24 mouse cellular contexts compared by ENCODE assay signal in the genomic region with DNA sequence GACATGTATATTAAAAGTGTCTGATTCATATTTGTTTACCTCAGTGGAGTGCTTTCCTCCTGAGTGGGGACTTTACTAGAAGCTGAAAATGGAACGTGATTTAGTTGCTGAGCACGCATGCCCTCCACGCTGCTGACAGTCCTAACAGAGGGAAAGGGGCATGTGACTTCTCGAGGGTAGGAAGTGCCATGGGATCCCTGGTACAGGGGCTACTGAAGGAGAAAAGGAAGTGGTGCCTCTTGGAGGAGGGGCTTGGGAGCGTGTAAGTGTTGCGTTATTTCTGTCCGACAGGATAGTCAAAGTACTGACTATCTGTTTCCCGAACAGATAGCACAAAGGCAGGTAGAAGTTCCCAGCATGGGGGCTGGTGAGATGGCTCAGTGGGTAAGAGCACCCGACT. TPM values are rescaled to one million over a fixed set of nuclear protein-coding genes. Genes with fewer than 3 reads are reported as not detected.
DNase-seq lines count a peak whose midpoint lies in the region; ATAC-seq and TF ChIP-seq lines count a peak whose summit lies in the region.
"Had no signal": no experiment of that assay in that cellular context is flagged by ENCODE, and none has a peak within 500 bp of the region (broad histone marks: within the 10 kb centered on the region; RNA-seq: fewer than 3 reads in every experiment).

No protein-coding gene starts in this region.

- no peak overlapping the region for H3K9ac ChIP-seq in liver, embryonic 12.5 days
- H3K9ac ChIP-seq in liver, embryonic 11.5 days (ENCODE audit: low read depth, low read length) = no peak overlapping the region
- H3K9ac ChIP-seq in liver, embryonic 14.5 days (replicated peaks) = no peak overlapping the region
- H3K9ac ChIP-seq: hindbrain, embryonic 12.5 days; limb, embryonic 12.5 days; lung, embryonic 14.5 days; midbrain, embryonic 12.5 days had no signal

- DNase-seq in liver, embryonic 11.5 days (ENCODE audit: low spot score) = no peak
- DNase-seq in liver, embryonic 14.5 days (ENCODE audit: low read depth in 3 of 3, low spot score in 3 of 3) = no peak
- no peak for DNase-seq in gastrocnemius, adult 18-20 months (ENCODE audit: low spot score)
- DNase-seq: adrenal gland, postnatal 10 days; cerebellum, adult 9-11 months; gastrocnemius, postnatal 25 days; kidney, postnatal 25 days; lung, embryonic 14.5 days; lung, postnatal 36 days; thymus, postnatal 25 days had no signal

- peak; percentile 33; the same call in 1 of the 2 replicates for ATAC-seq in liver, embryonic 12.5 days
- ATAC-seq in liver, embryonic 11.5 days (replicated peaks; ENCODE audit: low FRiP score) = no peak
- peak; percentile 33; the same call in 1 of the 2 replicates for ATAC-seq in liver, embryonic 14.5 days (ENCODE audit: insufficient read depth)
- ATAC-seq in CD4-positive, CD25-positive, alpha-beta regulatory T cell, adult 4 months = no peak
- ATAC-seq: activated CD4-positive, CD25-positive, alpha-beta regulatory T cell, adult 4 months; forebrain, embryonic 16.5 days; intestine, postnatal 0 days had no signal

- no peak overlapping the region for H3K4me3 ChIP-seq in liver, embryonic 12.5 days
- H3K4me3 ChIP-seq in liver, embryonic 11.5 days (ENCODE audit: low read depth, low read length) = no peak overlapping the region
- H3K4me3 ChIP-seq in bone marrow macrophage, adult 2 months (ENCODE audit: insufficient read depth, low read length) = 0 out of 2 replicates have a peak overlapping the region, but pooled peaks have one; percentile 4
- H3K4me3 ChIP-seq in liver, embryonic 14.5 days (ENCODE audit: insufficient read depth in 1 of 2, low read depth in 2 of 2, low read length in 2 of 2) = no peak overlapping the region
- peak overlapping the region; percentile 50 for H3K4me3 ChIP-seq in megakaryocyte, embryonic 14.5 days (replicated peaks)
- H3K4me3 ChIP-seq: forebrain, embryonic 10.5 days; hindbrain, embryonic 12.5 days; layer of hippocampus, adult 2 months; limb, embryonic 12.5 days; midbrain, embryonic 12.5 days had no signal

- 0 out of 2 replicates have a peak, but pooled peaks cover 6% of the 10 kb centered on the region for H3K36me3 ChIP-seq in liver, embryonic 12.5 days
- no peaks in the 10 kb centered on the region for H3K36me3 ChIP-seq in liver, embryonic 11.5 days (ENCODE audit: control insufficient read depth, insufficient read depth, low read length)
- H3K36me3 ChIP-seq in liver, embryonic 14.5 days (replicated peaks; ENCODE audit: control insufficient read depth, insufficient read depth, low read depth) = no peaks in the 10 kb centered on the region
- H3K36me3 ChIP-seq in megakaryocyte, embryonic 14.5 days (replicated peaks; ENCODE audit: low read length) = peaks cover 91% of the 10 kb centered on the region
- H3K36me3 ChIP-seq: G1E; hindbrain, embryonic 12.5 days had no signal

- no peak for TF ChIP-seq CTCF in bone marrow macrophage, adult 2 months (IDR thresholded peaks at IDR 0.05; ENCODE audit: low read depth, low read length)
- no peak for TF ChIP-seq CTCF in liver, embryonic 14.5 days (IDR thresholded peaks at IDR 0.05; ENCODE audit: low read depth)

- no peak for TF ChIP-seq EP300 in liver, embryonic 14.5 days (IDR thresholded peaks at IDR 0.05; ENCODE audit: low read depth)

- peaks cover 20% of the 10 kb centered on the region for H3K4me1 ChIP-seq in liver, embryonic 12.5 days
- H3K4me1 ChIP-seq in liver, embryonic 11.5 days (replicated peaks; ENCODE audit: control insufficient read depth, insufficient read depth, low read length) = no peaks in the 10 kb centered on the region
- peaks cover 39% of the 10 kb centered on the region for H3K4me1 ChIP-seq in bone marrow macrophage, adult 2 months (ENCODE audit: control insufficient read depth, insufficient read depth, low read length)
- peaks cover 0 to 2% of the 10 kb centered on the region in 2 experiments; a peak in 1 of 4 replicates for H3K4me1 ChIP-seq in liver, embryonic 14.5 days (replicated peaks; ENCODE audit: control insufficient read depth in 2 of 2, insufficient read depth in 2 of 2, low read length in 1 of 2)
- H3K4me1 ChIP-seq in megakaryocyte, embryonic 14.5 days = peaks cover 90% of the 10 kb centered on the region

- no peaks in the 10 kb centered on the region for H3K27me3 ChIP-seq in liver, embryonic 12.5 days (replicated peaks)
- no peaks in the 10 kb centered on the region for H3K27me3 ChIP-seq in liver, embryonic 11.5 days (replicated peaks; ENCODE audit: control insufficient read depth, insufficient read depth, low read length)
- no peaks in the 10 kb centered on the region for H3K27me3 ChIP-seq in liver, embryonic 14.5 days (ENCODE audit: control insufficient read depth, insufficient read depth, low read length)
- H3K27me3 ChIP-seq in megakaryocyte, embryonic 14.5 days (replicated peaks) = no peaks in the 10 kb centered on the region
- H3K27me3 ChIP-seq: CH12.LX; hindbrain, embryonic 12.5 days; limb, embryonic 12.5 days had no signal

- 32% methylated on average over 9 of the region's 9 CpGs for WGBS in liver, embryonic 12.5 days (ENCODE audit: insufficient replicate concordance)
- 61% methylated on average over 9 of the region's 9 CpGs for WGBS in liver, embryonic 11.5 days
- 25% methylated on average over 9 of the region's 9 CpGs for WGBS in liver, embryonic 14.5 days (ENCODE audit: insufficient replicate concordance)

- TF ChIP-seq POLR2A in bone marrow macrophage, adult 2 months (IDR thresholded peaks at IDR 0.05; ENCODE audit: borderline replicate concordance, low read depth, low read length) = no peak

- H3K27ac ChIP-seq in liver, embryonic 12.5 days = no peak overlapping the region
- H3K27ac ChIP-seq in liver, embryonic 11.5 days (ENCODE audit: low read depth, low read length) = no peak overlapping the region
- H3K27ac ChIP-seq in bone marrow macrophage, adult 2 months (ENCODE audit: insufficient read depth, low read depth, low read length) = peak overlapping the region; percentile 86
- no peak overlapping the region for H3K27ac ChIP-seq in liver, embryonic 14.5 days
- H3K27ac ChIP-seq: forebrain, embryonic 10.5 days; hindbrain, embryonic 12.5 days; layer of hippocampus, adult 2 months; limb, embryonic 12.5 days; midbrain, embryonic 12.5 days had no signal

- no peak overlapping the region for H3K4me2 ChIP-seq in liver, embryonic 12.5 days
- H3K4me2 ChIP-seq in liver, embryonic 11.5 days = no peak overlapping the region
- no peak overlapping the region for H3K4me2 ChIP-seq in liver, embryonic 14.5 days (ENCODE audit: low read depth)
- H3K4me2 ChIP-seq: hindbrain, embryonic 12.5 days; limb, embryonic 12.5 days; lung, embryonic 14.5 days; midbrain, embryonic 12.5 days had no signal

- H3K9me3 ChIP-seq in liver, embryonic 12.5 days (replicated peaks) = no peaks in the 10 kb centered on the region
- no peaks in the 10 kb centered on the region for H3K9me3 ChIP-seq in liver, embryonic 11.5 days (ENCODE audit: control insufficient read depth, low read length)
- no peaks in the 10 kb centered on the region for H3K9me3 ChIP-seq in liver, embryonic 14.5 days (ENCODE audit: control insufficient read depth, low read length)
- peaks cover 2% of the 10 kb centered on the region; the same call in 1 of the 2 replicates for H3K9me3 ChIP-seq in megakaryocyte, embryonic 14.5 days
- H3K9me3 ChIP-seq: forebrain, embryonic 10.5 days; hindbrain, embryonic 12.5 days; limb, embryonic 12.5 days; midbrain, embryonic 12.5 days had no signal

RNA-seq across cellular contexts. Expression of a gene that starts 31.5 kb away (rescaled TPM):
- polyA plus RNA-seq in liver, embryonic 12.5 days (2016; fragmentation: Nextera tagmentation; extraction: Ambion mirVana) = 14.7 and 14.8 TPM in 2 replicates
- 28.3 and 30.1 TPM in 2 replicates for polyA plus RNA-seq in liver, embryonic 11.5 days (2014; fragmentation: Nextera tagmentation; extraction: Ambion mirVana)
- 64.0 and 73.0 TPM in 2 replicates for polyA plus RNA-seq in bone marrow macrophage, adult 2 months (2012; ENCODE audit: insufficient read depth, insufficient read length, missing spikeins)
- 3.7 and 4.7 TPM in 2 replicates for polyA plus RNA-seq in liver, embryonic 14.5 days (2012; rRNA removed)
- polyA plus RNA-seq in liver, embryonic 14.5 days (2014; fragmentation: Nextera tagmentation; extraction: Ambion mirVana) = 6.3 and 9.0 TPM in 2 replicates
- polyA plus RNA-seq in megakaryocyte, embryonic 14.5 days (2012; ENCODE audit: insufficient read depth, low replicate concordance) = 2.4 and 10.3 TPM in 2 replicates
- 10 to 100 TPM; 37.9 to 45.8 TPM for total RNA-seq in gastrocnemius, adult 18-20 months (2021)
- 10 to 100 TPM; 34.8 to 54.6 TPM for polyA plus RNA-seq in CD4-positive, CD25-positive, alpha-beta regulatory T cell, adult 4 months (2017; shearing (Covaris generic))

Comparison
In these comparisons a context has a peak if more than half of its experiments do, and no peak if none do; other contexts are left out.
1. ATAC-seq: peak in liver, embryonic 12.5 days (single experiment) and liver, embryonic 14.5 days (single experiment); none in liver, embryonic 11.5 days (single experiment) and CD4-positive, CD25-positive, alpha-beta regulatory T cell, adult 4 months (single experiment).
2. H3K4me3 ChIP-seq: peak in bone marrow macrophage, adult 2 months (single experiment) and megakaryocyte, embryonic 14.5 days (single experiment); none in liver, embryonic 12.5 days (single experiment), liver, embryonic 11.5 days (single experiment) and liver, embryonic 14.5 days (0 of 2).